Mouse (Mus musculus) MEL (cell line): Measurements from ENCODE around the gene Olfr469. TPM values are rescaled to one million over a fixed set of nuclear protein-coding genes. Genes with fewer than 3 reads are reported as not detected.

Source experiments
- DNase-seq: peaks from one replicate; pipeline ENCODE4 v3.0.0; 2011; ENCODE audit warnings: low read depth, low spot score
- H3K27ac ChIP-seq: 2 replicates; pipeline ENCODE4 v1.5.1; 2012; ENCODE audit warnings: low read depth, mild to moderate bottlenecking, control low read depth, low read length, moderate library complexity; ENCODE audit not compliant: control insufficient read depth
- H3K27me3 ChIP-seq, 2 experiments: fragments of 150-350 bp in 1 of 2; sonication (generic) in 1 of 2; 2 replicates each; pipeline ENCODE4 v1.6.1; 2012; ENCODE audit warnings: low read length in 2 of 2, mild to moderate bottlenecking in 2 of 2, improper control_type of control experiment in 1 of 2, moderate library complexity in 1 of 2; ENCODE audit not compliant: insufficient read depth in 2 of 2, control insufficient read depth in 1 of 2
- H3K36me3 ChIP-seq, 2 experiments: 2 replicates each; pipeline ENCODE4 v1.6.1; 2012 to 2014; ENCODE audit warnings: low read length in 2 of 2, improper control_type of control experiment in 1 of 2, inconsistent platforms in 1 of 2, mild to moderate bottlenecking in 1 of 2; ENCODE audit not compliant: insufficient read depth in 2 of 2, control insufficient read depth in 1 of 2
- H3K4me1 ChIP-seq, 2 experiments: fragments of 150-350 bp in 1 of 2; sonication (generic) in 1 of 2; 2 replicates each; pipeline ENCODE4 v1.6.1; 2012; ENCODE audit warnings: low read length in 2 of 2, improper control_type of control experiment in 1 of 2, mild to moderate bottlenecking in 1 of 2; ENCODE audit not compliant: insufficient read depth in 2 of 2, control insufficient read depth in 1 of 2
- H3K4me3 ChIP-seq, 2 experiments: fragments of 150-350 bp in 1 of 2; sonication (generic) in 1 of 2; 2 replicates each; pipeline ENCODE4 v1.5.1; 2012; ENCODE audit warnings: low read depth in 2 of 2, low read length in 2 of 2, mild to moderate bottlenecking in 2 of 2, moderate library complexity in 2 of 2, control low read depth in 1 of 2, improper control_type of control experiment in 1 of 2; ENCODE audit not compliant: control insufficient read depth in 1 of 2, insufficient read depth in 1 of 2
- H3K79me2 ChIP-seq: 2 replicates; pipeline ENCODE4 v1.6.1; 2012; ENCODE audit warnings: mild to moderate bottlenecking, low read length, moderate library complexity; ENCODE audit not compliant: control insufficient read depth, poor library complexity, insufficient read depth
- H3K9ac ChIP-seq: 2 replicates; pipeline ENCODE4 v1.6.1; 2012; ENCODE audit warnings: low read depth, mild to moderate bottlenecking, control low read depth, low read length, moderate library complexity; ENCODE audit not compliant: control insufficient read depth, poor library complexity, severe bottlenecking
- H3K9me3 ChIP-seq: fragments of 150-350 bp; sonication (generic); replicated peaks from 2 replicates; pipeline ENCODE4 v1.6.1; 2012; ENCODE audit warnings: mild to moderate bottlenecking, low read length, improper control_type of control experiment, moderate library complexity; ENCODE audit not compliant: insufficient read depth
- CHD1 ChIP-seq: IDR thresholded peaks from 2 replicates; pipeline ENCODE4 v1.6.1; 2012; ENCODE audit warnings: low read depth, mild to moderate bottlenecking, inconsistent platforms, low read length, improper control_type of control experiment
- CHD2 ChIP-seq: IDR thresholded peaks from 2 replicates; pipeline ENCODE4 v1.6.1; 2011; ENCODE audit warnings: low read length, improper control_type of control experiment
- CTCF ChIP-seq, 3 experiments: IDR thresholded peaks in 2 of 3; conservative IDR thresholded peaks in 1 of 3; 2 replicates each; pipeline ENCODE4 v1.5.1; 2011 to 2012; ENCODE audit warnings: low read length in 3 of 3, low read depth in 2 of 3, mild to moderate bottlenecking in 2 of 3, improper control_type of control experiment in 1 of 3, inconsistent platforms in 1 of 3, mixed read lengths in 1 of 3, moderate library complexity in 1 of 3; ENCODE audit not compliant: control insufficient read depth in 1 of 3, insufficient read depth in 1 of 3, poor library complexity in 1 of 3, severe bottlenecking in 1 of 3
- ETS1 ChIP-seq: IDR thresholded peaks from 2 replicates; pipeline ENCODE4 v1.6.1; 2012; ENCODE audit warnings: low read depth, mild to moderate bottlenecking, inconsistent platforms, low read length, improper control_type of control experiment, moderate library complexity
- GATA1 ChIP-seq: IDR thresholded peaks from 2 replicates; pipeline ENCODE4 v1.6.1; 2011; ENCODE audit warnings: low read depth, low read length, improper control_type of control experiment
- MAZ ChIP-seq: IDR thresholded peaks from 2 replicates; pipeline ENCODE4 v1.6.1; 2012; ENCODE audit warnings: low read depth, mild to moderate bottlenecking, inconsistent platforms, low read length, improper control_type of control experiment
- MEF2A ChIP-seq: IDR thresholded peaks from 2 replicates; pipeline ENCODE4 v1.6.1; 2014; ENCODE audit warnings: low read depth, mild to moderate bottlenecking, inconsistent platforms, low read length, improper control_type of control experiment; ENCODE audit not compliant: poor library complexity, insufficient replicate concordance, severe bottlenecking; ENCODE audit errors: extremely low read depth
- MXI1 ChIP-seq: IDR thresholded peaks from 2 replicates; pipeline ENCODE4 v1.6.1; 2011; ENCODE audit warnings: mild to moderate bottlenecking, low read depth, low read length, improper control_type of control experiment
- MYB ChIP-seq: IDR thresholded peaks from 2 replicates; pipeline ENCODE4 v1.6.1; 2011; ENCODE audit warnings: mild to moderate bottlenecking, low read depth, low read length, improper control_type of control experiment
- NRF1 ChIP-seq: IDR thresholded peaks from 2 replicates; pipeline ENCODE4 v1.6.1; 2014; ENCODE audit warnings: low read depth, mild to moderate bottlenecking, inconsistent platforms, low read length, improper control_type of control experiment, moderate library complexity; ENCODE audit not compliant: poor library complexity, insufficient read depth, severe bottlenecking
- POLR2A ChIP-seq, 2 experiments: IDR thresholded peaks; 2 replicates each; pipeline ENCODE4 v1.6.1; 2011 to 2012; ENCODE audit warnings: low read length in 2 of 2, mild to moderate bottlenecking in 2 of 2, control low read depth in 1 of 2, improper control_type of control experiment in 1 of 2, low read depth in 1 of 2, moderate library complexity in 1 of 2; ENCODE audit not compliant: control insufficient read depth in 1 of 2, insufficient read depth in 1 of 2, poor library complexity in 1 of 2
- POLR2AphosphoS5 ChIP-seq: IDR thresholded peaks from 2 replicates; pipeline ENCODE4 v1.6.1; 2012; ENCODE audit warnings: low read depth, borderline replicate concordance, mild to moderate bottlenecking, inconsistent platforms, low read length, moderate library complexity, mixed read lengths
- TAL1 ChIP-seq: IDR thresholded peaks from 2 replicates; pipeline ENCODE4 v1.6.1; 2012; ENCODE audit warnings: mild to moderate bottlenecking, inconsistent platforms, low read length, moderate library complexity, mixed read lengths
- TBP ChIP-seq: IDR thresholded peaks from 2 replicates; pipeline ENCODE4 v1.8.0; 2011; ENCODE audit warnings: low read depth, low read length, improper control_type of control experiment
- ZNF384 ChIP-seq: IDR thresholded peaks from 2 replicates; pipeline ENCODE4 v1.6.1; 2012; ENCODE audit warnings: low read depth, mild to moderate bottlenecking, inconsistent platforms, low read length, improper control_type of control experiment
- polyA plus RNA-seq, 2 experiments: library from polyadenylated mRNA; stranded (reverse) in 1 of 2; unstranded in 1 of 2; fragments of >175 nt in 1 of 2; fragments of >200 nt in 1 of 2; gene quantifications; 2 replicates each; pipeline versions ENCODE4 v1.2.1 to v1.2.4; 2012; ENCODE audit warnings: low replicate concordance in 2 of 2, low read depth in 1 of 2; ENCODE audit not compliant: insufficient read length in 2 of 2, insufficient read depth in 1 of 2, missing spikeins in 1 of 2
- total RNA-seq: library from RNA; depleted of rRNA; stranded (reverse); fragments of 300-350 nt; gene quantifications from 2 replicates; pipeline ENCODE4 v1.2.3, GENCODE M21; 2012

Gene Olfr469
- total and polyA plus RNA-seq, 3 experiments, result not detected

GRCm38 (mm10) chr7:107796500-107796899 is 28.8 kb downstream of the Olfr469 start:
- no peak for TF ChIP-seq CHD1
- TF ChIP-seq ZNF384, result no peak
- TF ChIP-seq MYB, result no peak
- no peak for TF ChIP-seq POLR2AphosphoS5
- no peak for TF ChIP-seq CHD2
- TF ChIP-seq ETS1, result no peak
- no peak for TF ChIP-seq MEF2A
- TF ChIP-seq TAL1, result no peak
- TF ChIP-seq POLR2A (IDR thresholded peaks at IDR 0.05; ENCODE audit: control insufficient read depth in 1 of 2, insufficient read depth in 1 of 2, low read depth in 1 of 2, low read length in 2 of 2, poor library complexity in 1 of 2), result no peak
- no peak overlapping the region for H3K27ac ChIP-seq
- no peak overlapping the region for H3K4me3 ChIP-seq
- H3K36me3 ChIP-seq, result no peaks in the 10 kb centered on the region
- H3K79me2 ChIP-seq, result no peaks in the 10 kb centered on the region
- no peaks in the 10 kb centered on the region for H3K27me3 ChIP-seq
- DNase-seq, result no peak
- H3K9ac ChIP-seq, result no peak overlapping the region
- no peaks in the 10 kb centered on the region for H3K9me3 ChIP-seq
- no peaks in the 10 kb centered on the region for H3K4me1 ChIP-seq

- no peaks in the 10 kb centered on the region for H3K36me3 ChIP-seq
- H3K27ac ChIP-seq, result no peak overlapping the region
- no peak overlapping the region for H3K9ac ChIP-seq
- H3K4me3 ChIP-seq, result no peak overlapping the region
- no peak for DNase-seq
- no peaks in the 10 kb centered on the region for H3K27me3 ChIP-seq
- TF ChIP-seq TBP, result no peak
- TF ChIP-seq MXI1, result no peak
- peak in 1 of 3 experiments; percentile 18; a peak in 1 of 6 replicates for TF ChIP-seq CTCF (IDR thresholded peaks at IDR 0.05 in 2 of 3, conservative IDR thresholded peaks at IDR 0.05 in 1 of 3; ENCODE audit: control insufficient read depth in 1 of 3, insufficient read depth in 1 of 3, low read depth in 2 of 3, low read length in 3 of 3, poor library complexity in 1 of 3, severe bottlenecking in 1 of 3)
- no peak for TF ChIP-seq NRF1
- TF ChIP-seq MAZ, result no peak
- no peak for TF ChIP-seq GATA1
- H3K79me2 ChIP-seq, result no peaks in the 10 kb centered on the region
- H3K9me3 ChIP-seq, result no peaks in the 10 kb centered on the region
- H3K4me1 ChIP-seq, result no peaks in the 10 kb centered on the region
Measured at GRCm38 (mm10) chr7:107787977-107788620, 37.2 kb downstream of the Olfr469 start.
